Mouse (Mus musculus) spleen, postnatal 14 days (tissue): ENCODE results near the gene Arid5a.

Experiments used
- DNase-seq, 2 experiments: peaks; one replicate each; pipeline ENCODE4 v3.0.0; 2021 to 2022; ENCODE audit warnings: low spot score in 2 of 2

Gene Arid5a

DNA sequence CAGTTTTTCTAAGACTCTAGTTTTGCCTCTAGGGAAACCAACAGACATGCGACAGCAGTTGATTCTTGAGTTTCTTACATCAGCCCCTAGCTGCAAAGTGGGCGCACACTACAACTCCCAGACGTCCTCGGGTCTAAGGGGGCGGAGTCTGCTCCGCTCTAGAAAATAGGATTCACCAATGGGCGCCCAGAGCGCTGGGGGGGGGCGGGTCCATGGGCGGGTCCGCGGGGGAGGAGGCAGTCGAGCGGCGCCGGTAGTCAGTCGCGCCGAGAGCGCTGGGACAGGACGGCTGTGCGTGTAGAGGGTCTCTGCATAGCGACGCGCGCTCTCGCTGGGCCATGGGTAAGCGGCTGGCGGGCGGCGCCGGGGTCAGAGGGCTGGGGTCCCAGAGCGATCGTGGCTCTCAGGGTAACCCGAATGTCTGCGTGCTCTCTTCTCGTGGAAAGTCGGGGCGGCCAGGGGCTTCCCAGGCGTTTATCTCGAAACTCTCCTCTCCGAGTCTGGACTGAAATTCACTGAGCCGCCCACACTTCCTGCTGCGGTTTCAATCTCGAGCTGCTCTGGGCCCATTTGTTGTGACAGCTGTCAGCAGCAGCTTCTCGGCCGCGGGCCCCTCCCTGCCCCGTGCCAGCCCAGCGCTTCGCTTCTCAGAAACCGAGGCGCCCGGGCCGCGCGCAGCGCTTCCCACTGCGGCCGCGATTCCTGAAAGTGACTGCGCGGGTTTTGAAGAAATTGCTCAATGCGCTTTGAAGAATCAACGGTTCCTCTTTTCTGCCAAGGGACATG, at the start of gene Arid5a:
TSS of gene Arid5a (plus strand) at position 239 of the 786 bp plus-strand sequence.
- DNase-seq, result peak; percentile 68 to 76

DNA sequence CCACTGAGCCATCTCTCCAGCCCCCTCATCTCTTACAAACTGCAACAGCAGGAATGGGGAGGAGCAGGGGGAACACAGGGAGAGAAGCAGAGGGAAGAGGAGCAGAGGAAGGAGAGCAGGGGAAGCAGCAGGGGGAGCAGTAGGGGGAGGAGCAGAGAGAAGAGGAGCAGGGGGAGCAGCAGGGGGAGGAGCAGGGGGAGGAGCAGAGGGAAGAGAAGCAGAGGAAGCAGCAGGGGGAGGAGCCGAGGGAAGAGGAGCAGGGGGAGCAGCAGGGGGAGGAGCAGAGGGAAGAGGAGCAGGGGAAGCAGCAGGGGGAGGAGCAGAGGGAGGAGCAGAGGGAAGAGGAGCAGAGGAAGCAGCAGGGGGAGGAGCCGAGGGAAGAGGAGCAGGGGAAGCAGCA, 48.9 kb upstream of the Arid5a start:
- no peak for DNase-seq

- DNase-seq, result no peak
Measured at GRCm38 (mm10) chr1:36259281-36259680, 48.3 kb upstream of the Arid5a start.

DNA sequence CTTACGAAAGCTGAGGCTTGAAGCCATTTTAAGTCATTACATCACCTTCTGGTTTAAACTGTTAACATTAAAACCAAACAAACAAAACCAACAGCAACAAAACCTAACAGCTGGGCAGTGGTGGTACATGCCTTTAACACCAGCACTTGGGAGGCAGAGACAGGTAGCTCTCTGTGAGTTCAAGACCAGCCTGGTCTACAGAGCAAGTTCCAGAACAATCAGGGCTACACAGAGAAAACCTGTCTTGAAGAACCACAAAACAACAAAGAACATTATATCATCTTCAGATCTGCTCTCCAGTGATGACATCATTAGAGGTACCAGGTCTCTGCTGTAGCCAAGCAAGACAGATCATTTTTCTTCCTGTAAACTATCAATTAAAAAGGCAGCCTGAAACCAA, 47.1 kb upstream of the Arid5a start:
- no peak for DNase-seq

DNA sequence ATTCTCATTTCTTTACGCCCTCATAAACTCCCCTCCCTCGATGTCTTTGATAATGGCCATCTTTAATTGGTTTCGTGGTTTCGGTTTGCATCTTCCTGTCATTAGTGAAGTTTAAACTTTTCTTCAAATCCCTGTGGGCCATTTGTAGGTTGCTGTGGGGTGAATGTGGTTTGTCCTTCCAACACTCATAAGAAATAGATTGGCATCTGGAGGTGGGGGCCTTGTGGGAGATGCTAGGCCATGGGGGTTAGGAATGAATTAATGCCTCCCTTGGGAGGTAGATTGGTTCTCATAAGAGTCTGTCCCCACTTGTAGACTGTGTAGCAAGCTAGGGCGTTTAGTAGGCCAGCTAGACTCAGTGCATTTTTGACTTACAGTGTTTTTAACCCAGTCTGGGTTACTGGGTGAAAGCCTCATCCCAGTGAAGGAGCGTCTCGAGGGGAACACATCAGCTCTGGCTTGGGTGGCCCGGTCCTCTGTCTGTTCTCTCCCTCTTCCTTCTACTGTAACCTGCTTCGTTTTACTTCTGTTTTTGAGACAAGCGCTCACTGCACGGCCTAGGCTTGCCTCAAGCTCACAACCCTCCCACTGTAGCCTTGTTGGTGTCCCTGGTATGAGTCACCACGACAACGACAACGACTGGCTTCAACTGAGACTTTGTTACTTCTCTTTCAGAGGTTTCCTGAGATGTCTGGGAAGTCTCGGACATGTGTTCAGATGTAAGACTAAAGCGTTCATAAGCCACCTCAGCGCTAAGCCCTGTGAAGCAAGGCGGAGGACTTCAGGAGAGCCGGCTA, 45.6 kb upstream of the Arid5a start:
- peak in 1 of 2 experiments; percentile 33 for DNase-seq

- peak in 1 of 2 experiments; percentile 44 for DNase-seq
Measured at GRCm38 (mm10) chr1:36263833-36264488, 43.6 kb upstream of the Arid5a start.

DNA sequence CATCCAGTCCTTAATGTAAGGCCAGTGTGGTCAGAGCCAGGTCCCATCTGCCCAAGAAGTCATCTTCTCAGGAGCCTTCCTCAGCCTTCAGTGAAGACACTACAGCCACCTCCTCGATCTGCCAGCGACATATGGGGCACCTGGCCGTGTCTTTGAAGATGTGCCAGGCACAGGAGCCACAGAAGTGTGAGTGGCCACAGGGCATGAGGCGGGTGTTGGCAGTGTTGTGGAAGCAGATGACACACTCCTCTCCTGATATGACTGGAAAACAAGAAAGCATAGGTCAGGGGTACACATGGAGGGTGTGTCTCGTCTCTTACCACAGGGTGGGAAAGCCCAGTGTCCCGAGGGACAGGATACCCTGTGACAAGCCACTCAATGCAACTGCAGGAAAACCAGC, 41.2 kb upstream of the Arid5a start:
- DNase-seq, result no peak

GRCm38 (mm10) chr1:36267595-36267994, 39.9 kb upstream of the Arid5a start:
- DNase-seq, result no peak

- DNase-seq, result no peak
Measured at GRCm38 (mm10) chr1:36269121-36269795, 38.3 kb upstream of the Arid5a start.

DNA sequence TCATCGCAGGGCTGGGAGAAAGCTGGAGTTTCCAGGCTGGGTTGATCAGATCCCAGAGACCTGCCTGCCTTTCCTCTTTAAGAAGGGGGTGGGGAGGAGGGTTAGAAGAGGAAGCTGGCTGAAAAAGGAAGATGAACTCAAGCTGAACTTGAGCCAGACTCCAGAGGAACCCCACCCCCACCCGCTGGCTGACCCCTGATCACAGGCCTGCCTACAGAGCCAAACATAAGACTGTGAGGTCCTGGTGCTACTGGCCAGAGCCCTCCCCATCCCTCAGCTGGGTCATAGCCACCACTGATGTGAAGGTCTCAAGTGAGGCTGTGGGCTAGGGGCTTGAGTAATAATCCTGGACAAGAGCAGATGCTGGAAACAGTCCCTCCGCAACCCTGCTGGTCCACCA, 36.9 kb upstream of the Arid5a start:
- no peak for DNase-seq

DNA sequence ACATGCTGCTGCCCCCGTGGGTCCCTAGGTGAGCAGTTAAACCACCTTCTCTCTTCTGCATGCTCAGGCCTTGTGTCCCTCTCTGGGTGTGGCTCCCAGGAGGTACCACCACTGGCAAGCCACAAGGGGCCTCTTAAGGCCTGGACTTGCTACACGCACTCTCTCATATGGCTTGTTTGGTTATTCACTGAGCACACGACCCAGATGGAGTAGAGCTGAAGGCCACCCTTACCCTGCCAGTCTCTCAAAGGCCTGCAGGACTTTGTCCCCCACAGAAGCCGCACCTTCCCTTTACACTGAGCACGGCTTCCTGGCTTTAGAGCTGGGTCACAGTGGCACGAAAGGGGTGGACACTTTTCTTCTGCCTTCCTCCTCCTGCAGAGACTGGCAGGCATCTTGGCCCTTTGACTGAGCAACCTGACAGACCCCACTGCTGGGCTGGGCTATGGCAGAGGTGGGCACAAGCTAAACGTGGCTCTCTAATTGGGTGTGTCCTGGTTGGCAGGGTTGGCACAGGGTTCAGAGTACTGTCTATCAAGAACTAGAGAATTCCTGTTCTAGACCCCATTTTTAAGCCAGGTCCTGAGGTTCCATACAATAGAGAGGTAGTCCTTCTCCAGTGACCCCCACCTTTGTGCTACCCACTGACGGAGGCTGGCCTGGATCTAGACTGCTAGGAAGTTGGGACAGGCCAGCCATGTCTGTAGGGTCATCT, 35.9 kb upstream of the Arid5a start:
- no peak for DNase-seq

DNA sequence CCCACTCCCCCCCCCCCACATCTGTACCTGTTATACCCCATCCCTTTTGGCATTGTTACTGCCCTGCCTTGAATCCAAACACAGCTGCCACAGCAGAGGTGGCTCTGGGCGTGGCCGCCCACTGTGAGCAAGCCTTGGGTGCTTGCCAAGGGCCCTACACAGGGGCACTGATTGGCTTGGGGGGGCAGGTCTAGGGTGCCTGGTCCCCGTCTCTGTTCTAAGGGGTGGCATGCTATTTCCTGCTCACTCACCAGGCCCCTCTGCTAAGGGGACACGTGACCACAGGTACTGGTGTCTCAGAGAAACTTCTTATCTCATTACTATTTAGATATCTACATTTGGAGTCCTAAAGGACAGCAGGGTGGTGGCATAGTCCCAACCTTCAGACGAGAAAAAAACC, 35.0 kb upstream of the Arid5a start:
- DNase-seq, result peak in 1 of 2 experiments; percentile 58

- DNase-seq, result peak in 1 of 2 experiments; percentile 41
Measured at GRCm38 (mm10) chr1:36273288-36273687, 34.2 kb upstream of the Arid5a start.

DNA sequence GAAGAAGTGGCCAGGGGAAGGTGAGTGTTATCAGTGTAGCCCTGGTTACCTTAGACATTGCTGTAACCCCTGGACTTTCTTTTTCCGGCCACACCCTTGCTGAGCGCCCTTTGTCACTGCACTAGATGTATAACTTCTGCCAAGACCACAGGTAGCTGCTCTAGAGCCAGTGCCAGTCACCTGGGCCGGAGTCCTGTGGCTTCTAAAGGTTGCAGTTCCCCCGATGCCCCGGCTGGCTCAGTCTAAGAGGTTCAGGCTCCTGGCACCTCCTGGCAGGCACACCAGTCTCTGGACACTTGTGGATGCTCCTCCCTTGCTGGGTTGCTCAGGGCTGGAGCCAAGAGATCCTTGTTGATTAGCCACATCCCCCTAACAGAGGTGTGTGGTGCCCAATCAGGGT, 33.1 kb upstream of the Arid5a start, which contains the start of gene Neurl3:
TSS of gene Neurl3 (minus strand) at position 225 of the 400 bp plus-strand sequence.
- no peak for DNase-seq

GRCm38 (mm10) chr1:36275635-36276389, 31.7 kb upstream of the Arid5a start:
- DNase-seq, result no peak

- peak; percentile 72 to 85 for DNase-seq
Measured at GRCm38 (mm10) chr1:36277267-36278060, 30.1 kb upstream of the Arid5a start.

GRCm38 (mm10) chr1:36279202-36279601, 28.3 kb upstream of the Arid5a start:
- DNase-seq, result peak; percentile 72 to 84

- DNase-seq, result no peak
Measured at GRCm38 (mm10) chr1:36280938-36281337, 26.6 kb upstream of the Arid5a start.

DNA sequence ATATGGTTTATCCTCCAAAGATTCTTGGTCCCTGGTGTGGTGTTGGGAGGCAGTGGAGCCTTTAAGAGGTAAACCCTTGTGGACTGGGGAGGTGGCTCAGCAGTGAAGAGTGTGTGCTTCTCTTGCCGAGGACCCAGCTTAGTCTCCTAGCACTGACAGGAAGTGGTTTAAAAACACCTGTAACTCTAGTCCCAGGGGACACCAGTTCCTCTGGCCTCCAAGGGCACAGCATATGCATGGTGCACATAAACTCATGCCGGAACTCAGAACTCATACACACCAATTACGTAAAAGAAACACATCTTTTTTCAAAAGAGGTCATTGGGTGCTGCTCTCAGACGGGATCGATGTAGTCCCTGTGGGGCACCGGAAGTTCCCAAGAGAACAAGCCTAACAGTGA, 25.7 kb upstream of the Arid5a start:
- no peak for DNase-seq
